Comparison of ENCODE assay signal across 30 mouse cellular contexts in the genomic region with DNA sequence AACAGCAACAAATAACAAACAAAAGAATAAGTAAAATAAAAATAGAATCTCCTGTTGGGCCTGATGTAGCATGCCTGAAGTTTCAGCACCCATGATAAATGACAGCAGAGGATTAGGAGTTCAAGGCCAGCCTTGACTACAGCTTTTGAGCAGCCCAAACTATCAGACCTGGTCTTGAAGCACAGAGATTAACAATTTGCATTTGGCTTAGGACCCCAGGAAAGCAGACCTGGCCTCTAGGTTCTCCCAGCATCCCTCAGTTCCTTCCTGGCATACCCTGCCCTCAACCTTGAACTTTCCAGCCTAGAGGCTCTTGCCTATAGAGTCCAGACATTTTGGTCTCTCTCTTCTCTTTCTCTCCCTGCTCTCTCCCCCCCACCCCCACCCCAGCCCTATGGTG. TPM values are rescaled to one million over a fixed set of nuclear protein-coding genes. Genes with fewer than 3 reads are reported as not detected.
A peak's percentile ranks its signal among the peaks of the same experiment; 100 is the strongest.
DNase-seq lines count a peak whose midpoint lies in the region; ATAC-seq and TF ChIP-seq lines count a peak whose summit lies in the region.
"Had no signal": no experiment of that assay in that cellular context is flagged by ENCODE, and none has a peak within 500 bp of the region (broad histone marks: within the 10 kb centered on the region; RNA-seq: fewer than 3 reads in every experiment).

No protein-coding gene starts in this region.

- no peak overlapping the region for H3K9ac ChIP-seq in liver, embryonic 13.5 days
- no peak overlapping the region for H3K9ac ChIP-seq in liver, embryonic 11.5 days (ENCODE audit: low read depth, low read length)
- H3K9ac ChIP-seq in ES-E14 (ENCODE audit: insufficient read depth, low read depth, low read length, poor library complexity, severe bottlenecking) = no peak overlapping the region
- H3K9ac ChIP-seq: forebrain, embryonic 13.5 days; heart, embryonic 13.5 days; hindbrain, embryonic 12.5 days; hindbrain, embryonic 15.5 days had no signal

- intact Hi-C loops in left cerebral cortex, postnatal 4 days (cut with DNase I) = no loop called here

- 0 out of 2 replicates have a peak, but pooled peaks cover under 1% of the 10 kb centered on the region for H3K36me3 ChIP-seq in liver, embryonic 13.5 days
- no peaks in the 10 kb centered on the region for H3K36me3 ChIP-seq in liver, embryonic 11.5 days (ENCODE audit: control insufficient read depth, insufficient read depth, low read length)
- no peaks in the 10 kb centered on the region; the same call in 1 of the 2 replicates for H3K36me3 ChIP-seq in ES-E14 (ENCODE audit: control insufficient read depth, insufficient read depth, low read length, poor library complexity, severe bottlenecking)
- H3K36me3 ChIP-seq: heart, embryonic 10.5 days; hindbrain, embryonic 15.5 days had no signal

- no peak overlapping the region for H3K4me2 ChIP-seq in liver, embryonic 13.5 days
- no peak overlapping the region for H3K4me2 ChIP-seq in liver, embryonic 11.5 days
- H3K4me2 ChIP-seq: forebrain, embryonic 13.5 days; heart, embryonic 13.5 days; hindbrain, embryonic 12.5 days; hindbrain, embryonic 15.5 days had no signal

- H3K9me3 ChIP-seq in liver, embryonic 13.5 days (replicated peaks) = no peaks in the 10 kb centered on the region
- H3K9me3 ChIP-seq in liver, embryonic 11.5 days (ENCODE audit: control insufficient read depth, low read length) = no peaks in the 10 kb centered on the region
- no peaks in the 10 kb centered on the region for H3K9me3 ChIP-seq in ES-E14 (ENCODE audit: control insufficient read depth, insufficient read depth, low read depth, low read length)
- H3K9me3 ChIP-seq: forebrain, embryonic 10.5 days; forebrain, embryonic 13.5 days; heart, embryonic 10.5 days; heart, embryonic 13.5 days; hindbrain, embryonic 12.5 days; hindbrain, embryonic 15.5 days had no signal

- no peak overlapping the region for H3K4me3 ChIP-seq in liver, embryonic 13.5 days (replicated peaks)
- H3K4me3 ChIP-seq in liver, embryonic 11.5 days (ENCODE audit: low read depth, low read length) = no peak overlapping the region
- no peak overlapping the region for H3K4me3 ChIP-seq in ES-E14 (ENCODE audit: insufficient read depth in 1 of 2, low read depth in 1 of 2, low read length in 2 of 2, poor library complexity in 1 of 2, severe bottlenecking in 1 of 2)
- H3K4me3 ChIP-seq: forebrain, embryonic 10.5 days; forebrain, embryonic 13.5 days; heart, embryonic 10.5 days; heart, embryonic 13.5 days; hindbrain, embryonic 12.5 days; hindbrain, embryonic 15.5 days had no signal

- ATAC-seq in liver, embryonic 13.5 days (ENCODE audit: low read depth) = no peak
- no peak for ATAC-seq in liver, embryonic 11.5 days (replicated peaks; ENCODE audit: low FRiP score)
- ATAC-seq: CD4-positive, CD25-positive, alpha-beta regulatory T cell, adult 4 months; forebrain, embryonic 13.5 days; forebrain, embryonic 16.5 days; intestine, postnatal 0 days had no signal

- in situ Hi-C loops in ES-E14 (cut with MboI; ENCODE audit: low sequenced_read_pairs in 2 of 2, unreplicated experiment in 2 of 2) = no loop called here

- DNase-seq in cerebellum, adult 9-10 months = peak; percentile 41
- no peak for DNase-seq in cerebellum, adult 18-20 months
- no peak for DNase-seq in liver, embryonic 13.5 days
- DNase-seq in liver, embryonic 11.5 days (ENCODE audit: low spot score) = no peak
- DNase-seq in ES-E14 (ENCODE audit: low read depth, low spot score) = no peak
- DNase-seq in left cerebral cortex, postnatal 4 days = no peak
- DNase-seq in ovary, postnatal 36 days (ENCODE audit: low spot score) = no peak
- DNase-seq: adrenal gland, postnatal 10 days; adrenal gland, postnatal 36 days; cerebellum, postnatal 10 days; gastrocnemius, postnatal 14 days; heart, adult 18-20 months; heart, postnatal 14 days; kidney, adult 2 months had no signal

- H3K27ac ChIP-seq in liver, embryonic 13.5 days = peak overlapping the region; percentile 94
- H3K27ac ChIP-seq in liver, embryonic 11.5 days (ENCODE audit: low read depth, low read length) = no peak overlapping the region
- peak overlapping the region; percentile 42; the same call in 1 of the 2 replicates for H3K27ac ChIP-seq in ES-E14 (ENCODE audit: insufficient read depth, low read depth, low read length, poor library complexity, severe bottlenecking)
- H3K27ac ChIP-seq: forebrain, embryonic 10.5 days; forebrain, embryonic 13.5 days; heart, embryonic 10.5 days; heart, embryonic 13.5 days; hindbrain, embryonic 12.5 days; hindbrain, embryonic 15.5 days had no signal

- no peaks in the 10 kb centered on the region for H3K27me3 ChIP-seq in liver, embryonic 13.5 days
- no peaks in the 10 kb centered on the region for H3K27me3 ChIP-seq in liver, embryonic 11.5 days (replicated peaks; ENCODE audit: control insufficient read depth, insufficient read depth, low read length)
- H3K27me3 ChIP-seq: forebrain, embryonic 13.5 days; heart, embryonic 13.5 days; hindbrain, embryonic 12.5 days; hindbrain, embryonic 15.5 days had no signal

- peaks cover 82% of the 10 kb centered on the region for H3K4me1 ChIP-seq in liver, embryonic 13.5 days (replicated peaks)
- H3K4me1 ChIP-seq in liver, embryonic 11.5 days (replicated peaks; ENCODE audit: control insufficient read depth, insufficient read depth, low read length) = peaks cover 40% of the 10 kb centered on the region
- H3K4me1 ChIP-seq in ES-E14 (ENCODE audit: control insufficient read depth in 2 of 2, insufficient read depth in 2 of 2, low read length in 2 of 2, poor library complexity in 1 of 2) = peaks cover 10 to 27% of the 10 kb centered on the region in 2 experiments; a peak in 3 of 4 replicates

TF ChIP-seq in ES-E14, 5 proteins besides CTCF, POLR2A, EP300 and RAD21:
- TF ChIP-seq ZC3H11A (IDR thresholded peaks at IDR 0.05; ENCODE audit: borderline replicate concordance, low read depth, low read length) = no peak
- no peak for TF ChIP-seq MAFK (IDR thresholded peaks at IDR 0.05; ENCODE audit: insufficient read depth, low read depth, low read length)
- no peak for TF ChIP-seq ZNF384 (IDR thresholded peaks at IDR 0.05; ENCODE audit: low read depth, low read length)
- no peak for TF ChIP-seq CHD2 (IDR thresholded peaks at IDR 0.05; ENCODE audit: low read depth, low read length)
- no peak for TF ChIP-seq HCFC1 (IDR thresholded peaks at IDR 0.05; ENCODE audit: borderline replicate concordance, insufficient read depth, low read length)

RNA-seq across cellular contexts. Expression of gene Atg2a, which starts 2.7 kb away (rescaled TPM):
- polyA plus RNA-seq in liver, embryonic 13.5 days (2015; fragmentation: Nextera tagmentation; extraction: Ambion mirVana) = 4.1 and 4.8 TPM in 2 replicates
- polyA plus RNA-seq in liver, embryonic 11.5 days (2014; fragmentation: Nextera tagmentation; extraction: Ambion mirVana) = 10.4 and 13.5 TPM in 2 replicates
- total RNA-seq in ES-E14 (2012; rRNA removed) = 31.8 and 45.0 TPM in 2 replicates
- total RNA-seq in left cerebral cortex, postnatal 4 days (2021) = 10 to 100 TPM; 29.3 to 29.7 TPM

RNA-seq across cellular contexts. Expression of gene Ppp2r5b, which starts 3.1 kb away (rescaled TPM):
- 3.5 and 4.9 TPM in 2 replicates for polyA plus RNA-seq in liver, embryonic 13.5 days (2015; fragmentation: Nextera tagmentation; extraction: Ambion mirVana)
- 10.5 and 12.0 TPM in 2 replicates for polyA plus RNA-seq in liver, embryonic 11.5 days (2014; fragmentation: Nextera tagmentation; extraction: Ambion mirVana)
- 22.8 and 24.8 TPM in 2 replicates for total RNA-seq in ES-E14 (2012; rRNA removed)
- 100 to 1,000 TPM; 189 to 193 TPM for total RNA-seq in left cerebral cortex, postnatal 4 days (2021)

RNA-seq across cellular contexts. Expression of gene Gpha2, which starts 12.6 kb away (rescaled TPM):
- polyA plus RNA-seq in liver, embryonic 13.5 days (2015; fragmentation: Nextera tagmentation; extraction: Ambion mirVana) = 0.17 TPM in 1 of 2 replicates, not detected in the other
- 0.70 TPM in 1 of 2 replicates, not detected in the other for polyA plus RNA-seq in liver, embryonic 11.5 days (2014; fragmentation: Nextera tagmentation; extraction: Ambion mirVana)
- 3.9 and 5.9 TPM in 2 replicates for total RNA-seq in ES-E14 (2012; rRNA removed)
- not detected for total RNA-seq in left cerebral cortex, postnatal 4 days (2021)
- total RNA-seq: gastrocnemius, adult 18-20 months; gastrocnemius, postnatal 14 days; heart, adult 18-20 months; heart, postnatal 14 days had no signal
- polyA plus RNA-seq: CD4-positive, CD25-positive, alpha-beta regulatory T cell, adult 4 months; forebrain, embryonic 13.5 days; forebrain, embryonic 16.5 days; heart, embryonic 13.5 days; hindbrain, embryonic 15.5 days had no signal

RNA-seq across cellular contexts. Expression of gene Ehd1, which starts 37.8 kb away (rescaled TPM):
- polyA plus RNA-seq in liver, embryonic 13.5 days (2015; fragmentation: Nextera tagmentation; extraction: Ambion mirVana) = 68.8 and 72.6 TPM in 2 replicates
- 96.5 and 105 TPM in 2 replicates for polyA plus RNA-seq in liver, embryonic 11.5 days (2014; fragmentation: Nextera tagmentation; extraction: Ambion mirVana)
- 133 and 162 TPM in 2 replicates for total RNA-seq in ES-E14 (2012; rRNA removed)
- total RNA-seq in left cerebral cortex, postnatal 4 days (2021) = 10 to 100 TPM; 87.1 to 87.7 TPM

RNA-seq across cellular contexts. Expression of gene Majin, which starts 54.6 kb away (rescaled TPM):
- not detected in 2 replicates for polyA plus RNA-seq in liver, embryonic 13.5 days (2015; fragmentation: Nextera tagmentation; extraction: Ambion mirVana)
- polyA plus RNA-seq in liver, embryonic 11.5 days (2014; fragmentation: Nextera tagmentation; extraction: Ambion mirVana) = not detected in 2 replicates
- 0.63 and 1.6 TPM in 2 replicates for total RNA-seq in ES-E14 (2012; rRNA removed)
- total RNA-seq in left cerebral cortex, postnatal 4 days (2021) = not detected
- total RNA-seq: gastrocnemius, adult 18-20 months; gastrocnemius, postnatal 14 days; heart, adult 18-20 months; heart, postnatal 14 days; hematopoietic stem cell, adult 5-6 weeks had no signal
- polyA plus RNA-seq: C2C12; embryonic facial prominence, embryonic 11.5 days; embryonic facial prominence, embryonic 14.5 days; forebrain, embryonic 10.5 days; forebrain, embryonic 13.5 days; forebrain, embryonic 16.5 days; heart, embryonic 10.5 days; heart, embryonic 13.5 days; heart, embryonic 16.5 days; hindbrain, embryonic 12.5 days; hindbrain, embryonic 15.5 days; intestine, embryonic 14.5 days; intestine, postnatal 0 days had no signal
